Mouse (Mus musculus): ENCODE results near the gene Mab21l2. TPM values are rescaled to one million over a fixed set of nuclear protein-coding genes. Genes with fewer than 3 reads are reported as not detected.

The Mab21l2 gene
- 14.0 and 14.3 TPM in 2 replicates for polyA plus RNA-seq (2014; fragmentation: Nextera tagmentation; extraction: Ambion mirVana)

GRCm38 (mm10) chr3:86548091-86549015, at the start of gene Mab21l2:
Gene Mab21l2 (minus strand): TSS chr3:86548629.
- no peaks in the 10 kb centered on the region for H3K36me3 ChIP-seq (ENCODE audit: control insufficient read depth, insufficient read depth, low read length)
- no peaks in the 10 kb centered on the region for H3K9me3 ChIP-seq (ENCODE audit: control insufficient read depth, low read depth, low read length)
- H3K4me1 ChIP-seq (ENCODE audit: control insufficient read depth, insufficient read depth, low read length): peaks cover 5% of the 10 kb centered on the region
- no peak within 1 kb of the TSS for H3K9ac ChIP-seq (replicated peaks; ENCODE audit: low read depth, low read length)
- H3K27ac ChIP-seq (ENCODE audit: low read length): peak within 1 kb of the TSS; percentile 48; the same call in 1 of the 2 replicates
- H3K4me2 ChIP-seq (replicated peaks; ENCODE audit: low read depth, low read length): peak within 1 kb of the TSS; percentile 42; the same call in 1 of the 2 replicates
- H3K27me3 ChIP-seq (ENCODE audit: control insufficient read depth, insufficient read depth, low read length): peaks cover 30% of the 10 kb centered on the region
- no peak for ATAC-seq (ENCODE audit: insufficient number of reproducible peaks, insufficient read depth, low FRiP score, low read depth)
- H3K4me3 ChIP-seq (ENCODE audit: low read depth, low read length): peak within 1 kb of the TSS; percentile 29
- WGBS: 4% methylated on average over 25 of the region's 25 CpGs

- Histone ChIP-seq H3K9me3 (ENCODE audit: control insufficient read depth, low read depth, low read length) (no peaks in the 10 kb centered on the region), H3K27ac (ENCODE audit: low read length) (no peak overlapping the region), H3K4me2 (replicated peaks; ENCODE audit: low read depth, low read length) (no peak overlapping the region), H3K4me3 (ENCODE audit: low read depth, low read length) (no peak overlapping the region), H3K27me3 (ENCODE audit: control insufficient read depth, insufficient read depth, low read length) (no peaks in the 10 kb centered on the region), H3K9ac (replicated peaks; ENCODE audit: low read depth, low read length) (no peak overlapping the region), H3K36me3 (ENCODE audit: control insufficient read depth, insufficient read depth, low read length) (no peaks in the 10 kb centered on the region), H3K4me1 (ENCODE audit: control insufficient read depth, insufficient read depth, low read length) (no peaks in the 10 kb centered on the region)
- ATAC-seq (ENCODE audit: insufficient number of reproducible peaks, insufficient read depth, low FRiP score, low read depth): no peak
These were observed 26.9 kb upstream of the Mab21l2 start for GRCm38 (mm10) chr3:86575312-86575711.

GRCm38 (mm10) chr3:86572519-86573244, 24.3 kb upstream of the Mab21l2 start:
- no peaks in the 10 kb centered on the region for H3K4me1 ChIP-seq (ENCODE audit: control insufficient read depth, insufficient read depth, low read length)
- H3K9me3 ChIP-seq (ENCODE audit: control insufficient read depth, low read depth, low read length): no peaks in the 10 kb centered on the region
- no peak overlapping the region for H3K4me3 ChIP-seq (ENCODE audit: low read depth, low read length)
- no peak overlapping the region for H3K4me2 ChIP-seq (replicated peaks; ENCODE audit: low read depth, low read length)
- no peak overlapping the region for H3K9ac ChIP-seq (replicated peaks; ENCODE audit: low read depth, low read length)
- ATAC-seq (ENCODE audit: insufficient number of reproducible peaks, insufficient read depth, low FRiP score, low read depth): no peak
- no peaks in the 10 kb centered on the region for H3K27me3 ChIP-seq (ENCODE audit: control insufficient read depth, insufficient read depth, low read length)
- H3K36me3 ChIP-seq (ENCODE audit: control insufficient read depth, insufficient read depth, low read length): no peaks in the 10 kb centered on the region
- 60% methylated on average over 3 of the region's 3 CpGs for WGBS
- H3K27ac ChIP-seq (ENCODE audit: low read length): no peak overlapping the region

GRCm38 (mm10) chr3:86571518-86571917, 23.1 kb upstream of the Mab21l2 start:
- ATAC-seq (ENCODE audit: insufficient number of reproducible peaks, insufficient read depth, low FRiP score, low read depth): no peak
- H3K4me3 ChIP-seq (ENCODE audit: low read depth, low read length): no peak overlapping the region
- no peaks in the 10 kb centered on the region for H3K9me3 ChIP-seq (ENCODE audit: control insufficient read depth, low read depth, low read length)
- no peaks in the 10 kb centered on the region for H3K4me1 ChIP-seq (ENCODE audit: control insufficient read depth, insufficient read depth, low read length)
- no peak overlapping the region for H3K27ac ChIP-seq (ENCODE audit: low read length)
- 36% methylated on average over 4 of the region's 4 CpGs for WGBS
- no peaks in the 10 kb centered on the region for H3K36me3 ChIP-seq (ENCODE audit: control insufficient read depth, insufficient read depth, low read length)
- no peak overlapping the region for H3K4me2 ChIP-seq (replicated peaks; ENCODE audit: low read depth, low read length)
- no peaks in the 10 kb centered on the region for H3K27me3 ChIP-seq (ENCODE audit: control insufficient read depth, insufficient read depth, low read length)
- H3K9ac ChIP-seq (replicated peaks; ENCODE audit: low read depth, low read length): no peak overlapping the region

- Histone ChIP-seq H3K4me2 (replicated peaks; ENCODE audit: low read depth, low read length) (no peak overlapping the region), H3K9me3 (ENCODE audit: control insufficient read depth, low read depth, low read length) (no peaks in the 10 kb centered on the region), H3K36me3 (ENCODE audit: control insufficient read depth, insufficient read depth, low read length) (no peaks in the 10 kb centered on the region), H3K27ac (ENCODE audit: low read length) (no peak overlapping the region), H3K27me3 (ENCODE audit: control insufficient read depth, insufficient read depth, low read length) (no peaks in the 10 kb centered on the region), H3K4me3 (ENCODE audit: low read depth, low read length) (no peak overlapping the region), H3K9ac (replicated peaks; ENCODE audit: low read depth, low read length) (no peak overlapping the region), H3K4me1 (ENCODE audit: control insufficient read depth, insufficient read depth, low read length) (no peaks in the 10 kb centered on the region)
- ATAC-seq (ENCODE audit: insufficient number of reproducible peaks, insufficient read depth, low FRiP score, low read depth): no peak
- WGBS: 73% methylated on average over 4 of the region's 4 CpGs
These were observed 18.9 kb upstream of the Mab21l2 start for GRCm38 (mm10) chr3:86567312-86567711.

GRCm38 (mm10) chr3:86561396-86561795, 13.0 kb upstream of the Mab21l2 start:
- Histone ChIP-seq H3K4me3 (ENCODE audit: low read depth, low read length) (no peak overlapping the region), H3K4me2 (replicated peaks; ENCODE audit: low read depth, low read length) (no peak overlapping the region), H3K4me1 (ENCODE audit: control insufficient read depth, insufficient read depth, low read length) (no peaks in the 10 kb centered on the region), H3K9ac (replicated peaks; ENCODE audit: low read depth, low read length) (no peak overlapping the region), H3K9me3 (ENCODE audit: control insufficient read depth, low read depth, low read length) (no peaks in the 10 kb centered on the region), H3K27ac (ENCODE audit: low read length) (no peak overlapping the region), H3K36me3 (ENCODE audit: control insufficient read depth, insufficient read depth, low read length) (no peaks in the 10 kb centered on the region), H3K27me3 (ENCODE audit: control insufficient read depth, insufficient read depth, low read length) (no peaks in the 10 kb centered on the region)
- ATAC-seq (ENCODE audit: insufficient number of reproducible peaks, insufficient read depth, low FRiP score, low read depth): no peak
- 97% methylated on average over 1 of the region's 1 CpGs for WGBS

- Histone ChIP-seq H3K36me3 (ENCODE audit: control insufficient read depth, insufficient read depth, low read length) (no peaks in the 10 kb centered on the region), H3K9me3 (ENCODE audit: control insufficient read depth, low read depth, low read length) (no peaks in the 10 kb centered on the region), H3K9ac (replicated peaks; ENCODE audit: low read depth, low read length) (no peak overlapping the region), H3K4me3 (ENCODE audit: low read depth, low read length) (no peak overlapping the region), H3K4me1 (ENCODE audit: control insufficient read depth, insufficient read depth, low read length) (no peaks in the 10 kb centered on the region), H3K27me3 (ENCODE audit: control insufficient read depth, insufficient read depth, low read length) (no peaks in the 10 kb centered on the region), H3K27ac (ENCODE audit: low read length) (no peak overlapping the region), H3K4me2 (replicated peaks; ENCODE audit: low read depth, low read length) (no peak overlapping the region)
- no peak for ATAC-seq (ENCODE audit: insufficient number of reproducible peaks, insufficient read depth, low FRiP score, low read depth)
- 90% methylated on average over 1 of the region's 1 CpGs for WGBS
These were observed 12.6 kb upstream of the Mab21l2 start for GRCm38 (mm10) chr3:86561023-86561344.

GRCm38 (mm10) chr3:86560281-86561022, 12.0 kb upstream of the Mab21l2 start:
- Histone ChIP-seq H3K36me3 (ENCODE audit: control insufficient read depth, insufficient read depth, low read length) (no peaks in the 10 kb centered on the region), H3K4me2 (replicated peaks; ENCODE audit: low read depth, low read length) (no peak overlapping the region), H3K4me1 (ENCODE audit: control insufficient read depth, insufficient read depth, low read length) (no peaks in the 10 kb centered on the region), H3K27ac (ENCODE audit: low read length) (no peak overlapping the region), H3K9me3 (ENCODE audit: control insufficient read depth, low read depth, low read length) (no peaks in the 10 kb centered on the region), H3K27me3 (ENCODE audit: control insufficient read depth, insufficient read depth, low read length) (no peaks in the 10 kb centered on the region), H3K4me3 (ENCODE audit: low read depth, low read length) (no peak overlapping the region), H3K9ac (replicated peaks; ENCODE audit: low read depth, low read length) (no peak overlapping the region)
- ATAC-seq (ENCODE audit: insufficient number of reproducible peaks, insufficient read depth, low FRiP score, low read depth): no peak
- 77% methylated on average over 4 of the region's 4 CpGs for WGBS
